Mouse (Mus musculus): ENCODE measurements around the gene Scnm1. TPM values are rescaled to one million over a fixed set of nuclear protein-coding genes. Genes with fewer than 3 reads are reported as not detected.
A peak's percentile ranks its signal among the peaks of the same experiment; 100 is the strongest.
"Not testable (repeated sequence)": the region's sequence is repeated elsewhere in the genome, so short reads cannot be mapped to it uniquely, and the experiment has no call there.

The Scnm1 gene
- polyA plus RNA-seq, 1 experiment from 2014 or later: 52.7 TPM

- Histone ChIP-seq H3K4me2 (peak overlapping the region; percentile 69), H3K4me1 (replicated peaks) (peaks cover 22% of the 10 kb centered on the region), H3K4me3 (peak overlapping the region; percentile 71)
- H3K9me3 ChIP-seq (replicated peaks); H3K27ac ChIP-seq (ENCODE audit: poor library complexity, severe bottlenecking); H3K36me3 ChIP-seq; H3K27me3 ChIP-seq (replicated peaks); H3K9ac ChIP-seq; ATAC-seq (ENCODE audit: insufficient number of reproducible peaks, low FRiP score): not testable (repeated sequence)
Observed at GRCm38 (mm10) chr3:95107308-95107707, 26.5 kb downstream of the Scnm1 start.

GRCm38 (mm10) chr3:95106338-95107117, 27.3 kb downstream of the Scnm1 start, which contains the start of gene Pip5k1a:
TSS of gene Pip5k1a (minus strand) at chr3:95106930.
- Histone ChIP-seq H3K27me3 (replicated peaks) (no peaks in the 10 kb centered on the region), H3K4me1 (replicated peaks) (peaks cover 21% of the 10 kb centered on the region), H3K4me3 (peak within 1 kb of the TSS; percentile 71), H3K4me2 (peak within 1 kb of the TSS; percentile 88), H3K9ac (peak within 1 kb of the TSS; percentile 85), H3K36me3 (peaks cover 14% of the 10 kb centered on the region), H3K27ac (ENCODE audit: poor library complexity, severe bottlenecking) (peak within 1 kb of the TSS; percentile 86), H3K9me3 (replicated peaks) (no peaks in the 10 kb centered on the region)
- under 1% methylated on average over 51 of the region's 51 CpGs for WGBS
- peak; percentile 90 for ATAC-seq (ENCODE audit: insufficient number of reproducible peaks, low FRiP score)

- Histone ChIP-seq H3K9ac (peak overlapping the region; percentile 85), H3K9me3 (replicated peaks) (no peaks in the 10 kb centered on the region), H3K4me1 (replicated peaks) (peaks cover 26% of the 10 kb centered on the region), H3K4me2 (peak overlapping the region; percentile 88), H3K27me3 (replicated peaks) (no peaks in the 10 kb centered on the region), H3K4me3 (peak overlapping the region; percentile 71), H3K27ac (ENCODE audit: poor library complexity, severe bottlenecking) (peak overlapping the region; percentile 86), H3K36me3 (peaks cover 17% of the 10 kb centered on the region)
- ATAC-seq (ENCODE audit: insufficient number of reproducible peaks, low FRiP score): peak; percentile 30
- WGBS: under 1% methylated on average over 16 of the region's 16 CpGs
Observed at GRCm38 (mm10) chr3:95105586-95106337, 28.0 kb downstream of the Scnm1 start.

GRCm38 (mm10) chr3:95105121-95105520, 28.7 kb downstream of the Scnm1 start:
- Histone ChIP-seq H3K27me3 (replicated peaks) (no peaks in the 10 kb centered on the region), H3K4me3 (peak overlapping the region; percentile 71), H3K27ac (ENCODE audit: poor library complexity, severe bottlenecking) (peak overlapping the region; percentile 86), H3K4me1 (replicated peaks) (peaks cover 23% of the 10 kb centered on the region), H3K36me3 (peaks cover 17% of the 10 kb centered on the region), H3K9ac (peak overlapping the region; percentile 85), H3K9me3 (replicated peaks) (no peaks in the 10 kb centered on the region), H3K4me2 (peak overlapping the region; percentile 88)
- no peak for ATAC-seq (ENCODE audit: insufficient number of reproducible peaks, low FRiP score)
- WGBS: 33% methylated on average over 4 of the region's 4 CpGs

GRCm38 (mm10) chr3:95100854-95101253, 33.0 kb downstream of the Scnm1 start:
- H3K9me3 ChIP-seq (replicated peaks): no peaks in the 10 kb centered on the region
- peaks cover 28% of the 10 kb centered on the region for H3K36me3 ChIP-seq
- no peak for ATAC-seq (ENCODE audit: insufficient number of reproducible peaks, low FRiP score)
- no peak overlapping the region for H3K4me2 ChIP-seq
- no peaks in the 10 kb centered on the region for H3K27me3 ChIP-seq (replicated peaks)
- H3K4me3 ChIP-seq: no peak overlapping the region
- no peak overlapping the region for H3K9ac ChIP-seq
- 31% methylated on average over 2 of the region's 2 CpGs for WGBS
- peaks cover 38% of the 10 kb centered on the region for H3K4me1 ChIP-seq (replicated peaks)
- H3K27ac ChIP-seq (ENCODE audit: poor library complexity, severe bottlenecking): no peak overlapping the region

GRCm38 (mm10) chr3:95088071-95088470, 45.7 kb downstream of the Scnm1 start:
- Histone ChIP-seq H3K9ac (no peak overlapping the region), H3K27ac (ENCODE audit: poor library complexity, severe bottlenecking) (no peak overlapping the region), H3K27me3 (replicated peaks) (no peaks in the 10 kb centered on the region), H3K9me3 (replicated peaks) (no peaks in the 10 kb centered on the region), H3K4me3 (no peak overlapping the region), H3K4me2 (no peak overlapping the region), H3K4me1 (replicated peaks) (0 out of 2 replicates have a peak, but pooled peaks cover 2% of the 10 kb centered on the region), H3K36me3 (peaks cover 15% of the 10 kb centered on the region)
- ATAC-seq (ENCODE audit: insufficient number of reproducible peaks, low FRiP score): no peak
- WGBS: 90% methylated on average over 1 of the region's 1 CpGs

Small RNA genes within 50 kb of the gene (microRNA-seq; reads per million reads assigned to microRNA genes)
- not detected for gene Mir8099-1

Other genes with a start within 250 kb of the Scnm1 start
- gene Psmb4, start 247.1 kb downstream of the Scnm1 start, polyA plus RNA-seq (2016; fragmentation: Nextera tagmentation; extraction: Ambion mirVana): 232 and 235 TPM in 2 replicates
- 42.3 and 43.9 TPM in 2 replicates for gene Selenbp1, start 201.0 kb downstream of the Scnm1 start, polyA plus RNA-seq (2016; fragmentation: Nextera tagmentation; extraction: Ambion mirVana)
- gene Rfx5, start 179.9 kb downstream of the Scnm1 start, polyA plus RNA-seq (2016; fragmentation: Nextera tagmentation; extraction: Ambion mirVana): 8.7 and 9.5 TPM in 2 replicates
- gene Pi4kb, start 159.3 kb downstream of the Scnm1 start, polyA plus RNA-seq (2016; fragmentation: Nextera tagmentation; extraction: Ambion mirVana): 18.0 and 20.3 TPM in 2 replicates
- 23.2 and 25.6 TPM in 2 replicates for gene Zfp687, start 118.6 kb downstream of the Scnm1 start, polyA plus RNA-seq (2016; fragmentation: Nextera tagmentation; extraction: Ambion mirVana)
- 199 and 214 TPM in 2 replicates for gene Psmd4, start 91.4 kb downstream of the Scnm1 start, polyA plus RNA-seq (2016; fragmentation: Nextera tagmentation; extraction: Ambion mirVana)
- gene Pip5k1a, start 27.1 kb downstream of the Scnm1 start, polyA plus RNA-seq (2016; fragmentation: Nextera tagmentation; extraction: Ambion mirVana): 18.2 and 18.5 TPM in 2 replicates
- 96.7 and 103 TPM in 2 replicates for gene Vps72, start 23.0 kb downstream of the Scnm1 start, polyA plus RNA-seq (2016; fragmentation: Nextera tagmentation; extraction: Ambion mirVana)
- gene Tmod4, start 9.5 kb downstream of the Scnm1 start, polyA plus RNA-seq (2016; fragmentation: Nextera tagmentation; extraction: Ambion mirVana): 0.59 and 0.69 TPM in 2 replicates
- 8.1 and 9.1 TPM in 2 replicates for gene Lysmd1, start 77 bp upstream of the Scnm1 start, polyA plus RNA-seq (2016; fragmentation: Nextera tagmentation; extraction: Ambion mirVana)
- 0.62 and 0.91 TPM in 2 replicates for gene Tnfaip8l2, start 8.3 kb upstream of the Scnm1 start, polyA plus RNA-seq (2016; fragmentation: Nextera tagmentation; extraction: Ambion mirVana)
- 3.6 and 5.5 TPM in 2 replicates for gene Sema6c, start 26.4 kb upstream of the Scnm1 start, polyA plus RNA-seq (2016; fragmentation: Nextera tagmentation; extraction: Ambion mirVana)
- gene Gabpb2, start 83.9 kb upstream of the Scnm1 start, polyA plus RNA-seq (2016; fragmentation: Nextera tagmentation; extraction: Ambion mirVana): 7.7 and 8.9 TPM in 2 replicates
- 60.9 and 62.1 TPM in 2 replicates for gene Cdc42se1, start 94.7 kb upstream of the Scnm1 start, polyA plus RNA-seq (2016; fragmentation: Nextera tagmentation; extraction: Ambion mirVana)
- gene Mllt11, start 98.2 kb upstream of the Scnm1 start, polyA plus RNA-seq (2016; fragmentation: Nextera tagmentation; extraction: Ambion mirVana): 12.8 and 13.6 TPM in 2 replicates
- 0.53 and 0.64 TPM in 2 replicates for gene Gm128, start 107.6 kb upstream of the Scnm1 start, polyA plus RNA-seq (2016; fragmentation: Nextera tagmentation; extraction: Ambion mirVana)
- not detected in 2 replicates for gene Bnipl, start 117.2 kb upstream of the Scnm1 start, polyA plus RNA-seq (2016; fragmentation: Nextera tagmentation; extraction: Ambion mirVana)
- 26.9 and 29.7 TPM in 2 replicates for gene Mindy1, start 147.3 kb upstream of the Scnm1 start, polyA plus RNA-seq (2016; fragmentation: Nextera tagmentation; extraction: Ambion mirVana)
- gene Prune1, start 148.1 kb upstream of the Scnm1 start, polyA plus RNA-seq (2016; fragmentation: Nextera tagmentation; extraction: Ambion mirVana): 29.5 and 31.7 TPM in 2 replicates
- gene Anxa9, start 173.2 kb upstream of the Scnm1 start, polyA plus RNA-seq (2016; fragmentation: Nextera tagmentation; extraction: Ambion mirVana): 1.2 and 1.7 TPM in 2 replicates
- gene Cers2, start 180.8 kb upstream of the Scnm1 start, polyA plus RNA-seq (2016; fragmentation: Nextera tagmentation; extraction: Ambion mirVana): 136 and 137 TPM in 2 replicates
- 29.7 and 30.9 TPM in 2 replicates for gene Setdb1, start 223.2 kb upstream of the Scnm1 start, polyA plus RNA-seq (2016; fragmentation: Nextera tagmentation; extraction: Ambion mirVana)

Measured in heart, embryonic 12.5 days (tissue).